Mouse (Mus musculus): Measurements from ENCODE around the gene Mcrip2. TPM values are rescaled to one million over a fixed set of nuclear protein-coding genes. Genes with fewer than 3 reads are reported as not detected.
A peak's percentile ranks its signal among the peaks of the same experiment; 100 is the strongest.
"Not testable (repeated sequence)": the region's sequence is repeated elsewhere in the genome, so short reads cannot be mapped to it uniquely, and the experiment has no call there.

The Mcrip2 gene
- polyA plus RNA-seq, 1 experiment from 2014 or later: 15.7 TPM

GRCm38 (mm10) chr17:25874148-25874720 lies 5.7 kb upstream of the Mcrip2 start:
- peaks cover 24% of the 10 kb centered on the region for H3K4me1 ChIP-seq
- H3K9ac ChIP-seq: peak overlapping the region; percentile 37; the same call in 1 of the 2 replicates
- WGBS: 5% methylated on average over 14 of the region's 14 CpGs
- peaks cover 16% of the 10 kb centered on the region; the same call in 1 of the 2 replicates for H3K36me3 ChIP-seq
- H3K4me2 ChIP-seq (replicated peaks): peak overlapping the region; percentile 91
- H3K9me3 ChIP-seq (replicated peaks): no peaks in the 10 kb centered on the region
- peak overlapping the region; percentile 86 for H3K4me3 ChIP-seq (replicated peaks)
- H3K27me3 ChIP-seq: no peaks in the 10 kb centered on the region
- no peak for ATAC-seq (ENCODE audit: insufficient number of reproducible peaks, low FRiP score, low TSS enrichment, low read depth)
- H3K27ac ChIP-seq (replicated peaks): peak overlapping the region; percentile 96

- Histone ChIP-seq H3K4me1 (peaks cover 28% of the 10 kb centered on the region), H3K4me2 (replicated peaks) (peak overlapping the region; percentile 91), H3K4me3 (replicated peaks) (peak overlapping the region; percentile 86), H3K9ac (no peak overlapping the region), H3K9me3 (replicated peaks) (no peaks in the 10 kb centered on the region), H3K27me3 (no peaks in the 10 kb centered on the region), H3K36me3 (peaks cover 10% of the 10 kb centered on the region; the same call in 1 of the 2 replicates), H3K27ac (replicated peaks) (peak overlapping the region; percentile 96)
- no peak for ATAC-seq (ENCODE audit: insufficient number of reproducible peaks, low FRiP score, low TSS enrichment, low read depth)
- 79% methylated on average over 11 of the region's 11 CpGs for WGBS
Measured at GRCm38 (mm10) chr17:25873405-25874147, 5.0 kb upstream of the Mcrip2 start.

GRCm38 (mm10) chr17:25872676-25873075 lies 4.1 kb upstream of the Mcrip2 start:
- Histone ChIP-seq H3K36me3 (0 out of 2 replicates have a peak, but pooled peaks cover 1% of the 10 kb centered on the region), H3K4me1 (peaks cover 35% of the 10 kb centered on the region), H3K27me3 (no peaks in the 10 kb centered on the region), H3K9me3 (replicated peaks) (no peaks in the 10 kb centered on the region), H3K4me3 (replicated peaks) (no peak overlapping the region), H3K4me2 (replicated peaks) (no peak overlapping the region), H3K27ac (replicated peaks) (no peak overlapping the region), H3K9ac (no peak overlapping the region)
- ATAC-seq (ENCODE audit: insufficient number of reproducible peaks, low FRiP score, low TSS enrichment, low read depth): no peak
- 84% methylated on average over 3 of the region's 3 CpGs for WGBS

- not testable (repeated sequence) for H3K4me3 ChIP-seq (replicated peaks); H3K9ac ChIP-seq; ATAC-seq (ENCODE audit: insufficient number of reproducible peaks, low FRiP score, low TSS enrichment, low read depth); H3K27me3 ChIP-seq; H3K9me3 ChIP-seq (replicated peaks); H3K36me3 ChIP-seq; H3K27ac ChIP-seq (replicated peaks); H3K4me2 ChIP-seq (replicated peaks)
- peaks cover 33% of the 10 kb centered on the region for H3K4me1 ChIP-seq
Measured at GRCm38 (mm10) chr17:25871566-25871965, 3.0 kb upstream of the Mcrip2 start.

- H3K9me3 ChIP-seq (replicated peaks): no peaks in the 10 kb centered on the region
- H3K27me3 ChIP-seq: no peaks in the 10 kb centered on the region
- H3K4me1 ChIP-seq: peaks cover 25% of the 10 kb centered on the region
- no peak overlapping the region for H3K9ac ChIP-seq
- H3K4me2 ChIP-seq (replicated peaks): no peak overlapping the region
- H3K27ac ChIP-seq (replicated peaks): no peak overlapping the region
- no peak overlapping the region for H3K4me3 ChIP-seq (replicated peaks)
- no peak for ATAC-seq (ENCODE audit: insufficient number of reproducible peaks, low FRiP score, low TSS enrichment, low read depth)
- WGBS: 81% methylated on average over 2 of the region's 2 CpGs
- no peaks in the 10 kb centered on the region for H3K36me3 ChIP-seq
Measured at GRCm38 (mm10) chr17:25869954-25870353, 1.4 kb upstream of the Mcrip2 start.

- WGBS: 87% methylated on average over 8 of the region's 8 CpGs
- Histone ChIP-seq H3K4me1 (peaks cover 23% of the 10 kb centered on the region), H3K4me2 (replicated peaks) (no peak overlapping the region), H3K9me3 (replicated peaks) (no peaks in the 10 kb centered on the region), H3K36me3 (no peaks in the 10 kb centered on the region), H3K4me3 (replicated peaks) (no peak overlapping the region), H3K9ac (no peak overlapping the region), H3K27me3 (no peaks in the 10 kb centered on the region), H3K27ac (replicated peaks) (no peak overlapping the region)
- no peak for ATAC-seq (ENCODE audit: insufficient number of reproducible peaks, low FRiP score, low TSS enrichment, low read depth)
Measured at GRCm38 (mm10) chr17:25869498-25869897, 934 bp upstream of the Mcrip2 start.

- peak overlapping the region; percentile 59 for H3K27ac ChIP-seq (replicated peaks)
- WGBS: under 1% methylated on average over 42 of the region's 42 CpGs
- peak overlapping the region; percentile 71 for H3K4me3 ChIP-seq (replicated peaks)
Measured at GRCm38 (mm10) chr17:25867836-25868600, 546 bp downstream of the Mcrip2 start.

GRCm38 (mm10) chr17:25867509-25867835 lies 1.1 kb downstream of the Mcrip2 start:
- ATAC-seq (ENCODE audit: insufficient number of reproducible peaks, low FRiP score, low TSS enrichment, low read depth): no peak
- 12% methylated on average over 7 of the region's 7 CpGs for WGBS
- H3K9ac ChIP-seq: no peak overlapping the region

More at GRCm38 (mm10) chr17:25867836-25868600, 546 bp downstream of the Mcrip2 start:
- H3K4me1 ChIP-seq: peaks cover 15% of the 10 kb centered on the region
- H3K9me3 ChIP-seq (replicated peaks): no peaks in the 10 kb centered on the region
- H3K4me2 ChIP-seq (replicated peaks): peak overlapping the region; percentile 99
- ATAC-seq (ENCODE audit: insufficient number of reproducible peaks, low FRiP score, low TSS enrichment, low read depth): peak; percentile 8; the same call in 1 of the 2 replicates
- H3K27me3 ChIP-seq: no peaks in the 10 kb centered on the region
- H3K9ac ChIP-seq: peak overlapping the region; percentile 63
- no peaks in the 10 kb centered on the region for H3K36me3 ChIP-seq

GRCm38 (mm10) chr17:25866172-25866571 lies 2.4 kb downstream of the Mcrip2 start:
- Histone ChIP-seq H3K9ac (no peak overlapping the region), H3K4me3 (replicated peaks) (no peak overlapping the region), H3K27ac (replicated peaks) (no peak overlapping the region), H3K27me3 (no peaks in the 10 kb centered on the region), H3K36me3 (no peaks in the 10 kb centered on the region), H3K9me3 (replicated peaks) (no peaks in the 10 kb centered on the region), H3K4me2 (replicated peaks) (no peak overlapping the region), H3K4me1 (peaks cover 22% of the 10 kb centered on the region)
- 87% methylated on average over 3 of the region's 3 CpGs for WGBS
- no peak for ATAC-seq (ENCODE audit: insufficient number of reproducible peaks, low FRiP score, low TSS enrichment, low read depth)

More at GRCm38 (mm10) chr17:25867509-25867835, 1.1 kb downstream of the Mcrip2 start:
- no peaks in the 10 kb centered on the region for H3K9me3 ChIP-seq (replicated peaks)
- no peaks in the 10 kb centered on the region for H3K27me3 ChIP-seq
- peaks cover 15% of the 10 kb centered on the region for H3K4me1 ChIP-seq
- H3K27ac ChIP-seq (replicated peaks): no peak overlapping the region
- no peaks in the 10 kb centered on the region for H3K36me3 ChIP-seq
- H3K4me3 ChIP-seq (replicated peaks): peak overlapping the region; percentile 71
- peak overlapping the region; percentile 99 for H3K4me2 ChIP-seq (replicated peaks)

GRCm38 (mm10) chr17:25865288-25865687 lies 3.3 kb downstream of the Mcrip2 start:
- H3K9me3 ChIP-seq (replicated peaks): no peaks in the 10 kb centered on the region

GRCm38 (mm10) chr17:25864311-25864710 lies 4.3 kb downstream of the Mcrip2 start:
- no peak overlapping the region for H3K9ac ChIP-seq
- no peak overlapping the region for H3K27ac ChIP-seq (replicated peaks)
- H3K4me2 ChIP-seq (replicated peaks): no peak overlapping the region
- no peaks in the 10 kb centered on the region for H3K27me3 ChIP-seq
- no peak for ATAC-seq (ENCODE audit: insufficient number of reproducible peaks, low FRiP score, low TSS enrichment, low read depth)
- WGBS: 89% methylated on average over 14 of the region's 14 CpGs
- H3K9me3 ChIP-seq (replicated peaks): no peaks in the 10 kb centered on the region
- H3K4me1 ChIP-seq: peaks cover 34% of the 10 kb centered on the region
- H3K4me3 ChIP-seq (replicated peaks): no peak overlapping the region
- no peaks in the 10 kb centered on the region for H3K36me3 ChIP-seq

More at GRCm38 (mm10) chr17:25865288-25865687, 3.3 kb downstream of the Mcrip2 start:
- WGBS: 88% methylated on average over 11 of the region's 11 CpGs
- Histone ChIP-seq H3K36me3 (no peaks in the 10 kb centered on the region), H3K9ac (no peak overlapping the region), H3K27ac (replicated peaks) (no peak overlapping the region), H3K4me1 (peaks cover 31% of the 10 kb centered on the region), H3K27me3 (no peaks in the 10 kb centered on the region), H3K4me2 (replicated peaks) (no peak overlapping the region), H3K4me3 (replicated peaks) (no peak overlapping the region)
- ATAC-seq (ENCODE audit: insufficient number of reproducible peaks, low FRiP score, low TSS enrichment, low read depth): no peak

Data from embryonic facial prominence, embryonic 15.5 days (tissue).